Mouse (Mus musculus) heart, embryonic 15.5 days (tissue): Measurements from ENCODE around the gene Calm1. TPM values are rescaled to one million over a fixed set of nuclear protein-coding genes. Genes with fewer than 3 reads are reported as not detected.
A peak's percentile ranks its signal among the peaks of the same experiment; 100 is the strongest.

Source experiments
- ATAC-seq: fragments of 200-750 bp; cut with Nextera tagmentation; replicated peaks from 2 replicates; pipeline ENCODE4 v1.8.0; 2017; ENCODE audit warnings: low read depth, moderate TSS enrichment; ENCODE audit not compliant: insufficient number of reproducible peaks, insufficient read depth, low FRiP score
- H3K27ac ChIP-seq: fragments of 300-500 bp; sonication (generic); 2 replicates; pipeline ENCODE4 v1.5.1; 2015; ENCODE audit warnings: mild to moderate bottlenecking, inconsistent platforms
- H3K27me3 ChIP-seq: fragments of 300-500 bp; sonication (generic); 2 replicates; pipeline ENCODE4 v1.6.1; 2015; ENCODE audit warnings: inconsistent platforms
- H3K36me3 ChIP-seq: fragments of 300-500 bp; sonication (generic); 2 replicates; pipeline ENCODE4 v1.6.1; 2015; ENCODE audit warnings: mild to moderate bottlenecking, inconsistent platforms
- H3K4me1 ChIP-seq: fragments of 300-500 bp; sonication (generic); replicated peaks from 2 replicates; pipeline ENCODE4 v1.6.1; 2015; ENCODE audit warnings: inconsistent platforms
- H3K4me2 ChIP-seq: fragments of 300-500 bp; sonication (generic); 2 replicates; pipeline ENCODE4 v1.6.1; 2015; ENCODE audit warnings: inconsistent platforms, mild to moderate bottlenecking, moderate library complexity
- H3K4me3 ChIP-seq: fragments of 300-500 bp; sonication (generic); 2 replicates; pipeline ENCODE4 v1.5.1; 2015; ENCODE audit warnings: mild to moderate bottlenecking, inconsistent platforms
- H3K9ac ChIP-seq: fragments of 300-500 bp; sonication (generic); 2 replicates; pipeline ENCODE4 v1.6.1; 2015; ENCODE audit warnings: mild to moderate bottlenecking, inconsistent platforms
- H3K9me3 ChIP-seq: fragments of 300-500 bp; sonication (generic); replicated peaks from 2 replicates; pipeline ENCODE4 v1.6.1; 2016; ENCODE audit warnings: inconsistent platforms
- WGBS: fragments of 180-500 bp; shearing (Covaris S2); methylation state at CpG from one replicate; pipeline ENCODE4 v1.1.7; 2015; ENCODE audit warnings: mixed read lengths; 5-methylcytosine and 5-hydroxymethylcytosine counted together
- polyA plus RNA-seq: library from polyadenylated mRNA; unstranded; fragments of >200 nt; fragmentation: Nextera tagmentation; extraction: Ambion mirVana; gene quantifications from 2 replicates; pipeline ENCODE4 v1.2.1, GENCODE M21; 2015

The Calm1 gene
- polyA plus RNA-seq: 731 and 759 TPM in 2 replicates

DNA sequence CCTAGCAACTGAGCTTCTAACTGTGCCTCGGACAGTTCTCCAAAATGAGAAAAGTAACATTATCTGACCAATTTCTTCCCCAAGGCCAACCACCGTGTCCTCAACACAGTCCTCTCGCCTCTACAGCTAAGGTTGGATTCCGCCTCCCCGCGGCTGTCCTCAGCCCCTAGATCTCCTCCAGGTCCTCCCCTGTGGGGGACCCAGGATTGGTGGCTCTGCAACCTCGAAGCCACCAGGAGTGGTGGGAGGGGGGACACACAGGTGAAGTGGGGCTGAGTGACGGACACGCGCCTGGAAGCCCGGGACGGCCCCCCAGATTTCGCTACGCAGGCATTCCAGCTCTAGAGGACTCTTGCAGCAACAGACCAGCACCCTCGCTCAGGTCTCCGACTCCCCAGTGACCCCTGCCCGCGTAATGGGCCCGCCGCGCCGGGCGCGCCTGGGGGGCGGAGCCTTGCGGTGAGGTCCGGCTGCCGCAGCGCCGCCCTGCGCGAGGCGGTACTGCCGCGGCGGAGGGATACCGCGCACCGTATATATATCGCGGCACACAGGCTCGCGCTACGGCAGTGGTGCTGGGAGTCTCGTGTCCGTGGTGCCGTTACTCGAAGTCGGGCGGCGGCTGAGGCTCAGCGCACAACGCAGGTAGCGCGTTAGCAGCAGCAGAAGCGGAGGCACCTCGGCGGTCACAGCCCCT is at the start of gene Calm1:
Gene Calm1 (plus strand): TSS at position 469 of the 694 bp plus-strand sequence.
- H3K4me3 ChIP-seq: peak within 1 kb of the TSS; percentile 99
- peak within 1 kb of the TSS; percentile 95 for H3K4me2 ChIP-seq
- H3K9me3 ChIP-seq: no peaks in the 10 kb centered on the region
- peak within 1 kb of the TSS; percentile 87 for H3K27ac ChIP-seq
- peaks cover 28% of the 10 kb centered on the region for H3K4me1 ChIP-seq
- 1% methylated on average over 58 of the region's 58 CpGs for WGBS
- ATAC-seq: peak; percentile 79
- H3K9ac ChIP-seq: peak within 1 kb of the TSS; percentile 88
- no peaks in the 10 kb centered on the region for H3K27me3 ChIP-seq
- peaks cover 18% of the 10 kb centered on the region for H3K36me3 ChIP-seq

DNA sequence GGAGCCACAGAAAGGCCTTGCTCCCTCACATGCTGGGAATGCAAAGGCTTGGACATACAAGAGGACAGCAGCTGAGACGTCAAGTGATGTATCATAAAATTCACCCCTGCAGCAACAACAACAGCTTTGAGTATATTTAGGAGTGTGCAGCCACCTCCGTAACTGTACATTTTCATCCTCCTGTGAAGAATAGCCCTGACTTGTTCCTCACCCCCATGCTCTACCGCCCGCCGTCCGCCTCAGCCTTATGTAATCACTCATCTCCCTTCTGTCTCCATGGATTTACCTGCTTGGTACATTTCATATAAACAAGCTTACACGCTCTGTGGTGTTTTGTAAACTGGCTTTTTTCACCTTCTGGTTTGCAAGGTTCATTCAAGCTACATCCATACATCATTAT is 46.8 kb upstream of the Calm1 start:
- Histone ChIP-seq H3K4me1 (no peaks in the 10 kb centered on the region), H3K4me2 (no peak overlapping the region), H3K36me3 (peaks cover 31% of the 10 kb centered on the region), H3K9ac (no peak overlapping the region), H3K27ac (no peak overlapping the region), H3K27me3 (no peaks in the 10 kb centered on the region), H3K9me3 (no peaks in the 10 kb centered on the region), H3K4me3 (no peak overlapping the region)
- WGBS: 90% methylated on average over 7 of the region's 7 CpGs
- ATAC-seq: no peak

DNA sequence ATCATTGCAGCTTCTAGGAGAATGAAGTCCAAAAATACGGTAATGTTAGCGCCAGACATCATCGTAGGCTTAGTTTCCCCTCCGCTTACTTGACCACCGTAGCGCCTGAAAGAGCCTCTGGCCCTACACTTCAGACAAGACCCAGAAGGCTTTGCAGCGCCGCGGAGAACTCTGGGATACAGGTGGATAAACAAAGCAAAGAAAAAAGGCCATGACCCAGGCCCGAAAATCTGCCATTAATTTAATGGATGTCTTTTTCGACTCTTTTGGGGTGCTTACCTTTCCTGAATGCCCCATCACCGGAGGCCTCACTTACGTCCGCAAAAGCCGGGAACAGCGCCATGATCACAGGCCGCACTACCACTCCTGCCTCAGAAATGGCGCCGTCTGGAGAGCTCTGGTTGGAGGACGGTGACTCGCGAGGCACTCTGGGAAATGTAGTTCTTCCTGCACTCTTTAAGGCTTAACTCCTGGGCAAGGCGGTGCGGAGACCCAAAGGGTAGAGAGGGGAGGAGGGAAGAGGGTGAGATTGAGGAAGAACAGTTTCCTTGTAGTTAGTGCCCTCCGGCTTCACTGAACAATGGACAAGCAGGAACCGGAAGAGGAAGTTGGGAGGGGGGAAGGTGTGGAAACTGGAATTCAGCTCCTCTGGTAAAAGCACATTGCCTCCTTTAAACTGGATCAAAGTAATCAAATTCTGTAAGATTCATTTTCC is 39.8 kb upstream of the Calm1 start, which contains the start of gene Nrde2:
Gene Nrde2 (minus strand): TSS at position 393 of the 715 bp plus-strand sequence.
- ATAC-seq: peak; percentile 98
- H3K27ac ChIP-seq: peak within 1 kb of the TSS; percentile 74

DNA sequence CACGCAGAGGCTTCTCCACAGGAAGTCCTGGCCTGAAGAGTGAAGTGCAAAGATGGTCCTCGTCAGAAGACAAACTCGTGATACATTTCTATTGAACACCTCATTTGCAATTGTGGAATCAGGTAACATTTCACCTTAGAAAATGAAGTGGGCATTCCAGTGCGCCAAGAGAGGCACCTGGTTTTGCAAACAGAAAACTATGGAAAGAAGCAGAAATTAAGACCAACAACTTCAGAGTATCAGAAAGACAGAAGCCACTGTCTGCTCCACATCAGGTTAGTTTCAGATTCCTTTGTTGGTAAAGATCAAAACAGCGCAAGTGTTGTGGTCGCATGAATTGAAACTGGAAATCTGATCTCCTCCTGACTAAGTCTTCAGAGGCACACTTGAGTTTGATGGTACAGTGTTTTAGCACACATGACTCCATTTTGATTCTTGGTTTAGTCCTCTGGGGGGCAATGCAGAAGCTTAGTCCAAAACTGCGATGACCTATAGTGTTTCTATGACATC is 34.2 kb upstream of the Calm1 start:
- H3K4me1 ChIP-seq: peaks cover 9% of the 10 kb centered on the region
- H3K9me3 ChIP-seq: no peaks in the 10 kb centered on the region
- 70% methylated on average over 7 of the region's 7 CpGs for WGBS
- no peak overlapping the region for H3K9ac ChIP-seq
- no peak overlapping the region for H3K4me2 ChIP-seq
- ATAC-seq: no peak
- H3K4me3 ChIP-seq: no peak overlapping the region
- no peaks in the 10 kb centered on the region for H3K36me3 ChIP-seq
- H3K27ac ChIP-seq: no peak overlapping the region
- no peaks in the 10 kb centered on the region for H3K27me3 ChIP-seq

More for the DNA sequence above, 39.8 kb upstream of the Calm1 start, which contains the start of gene Nrde2:
- under 1% methylated on average over 26 of the region's 26 CpGs for WGBS
- Histone ChIP-seq H3K4me3 (peak within 1 kb of the TSS; percentile 69), H3K4me2 (peak within 1 kb of the TSS; percentile 65), H3K4me1 (peaks cover 8% of the 10 kb centered on the region), H3K9ac (peak within 1 kb of the TSS; percentile 61), H3K9me3 (no peaks in the 10 kb centered on the region), H3K27me3 (no peaks in the 10 kb centered on the region), H3K36me3 (no peaks in the 10 kb centered on the region)

DNA sequence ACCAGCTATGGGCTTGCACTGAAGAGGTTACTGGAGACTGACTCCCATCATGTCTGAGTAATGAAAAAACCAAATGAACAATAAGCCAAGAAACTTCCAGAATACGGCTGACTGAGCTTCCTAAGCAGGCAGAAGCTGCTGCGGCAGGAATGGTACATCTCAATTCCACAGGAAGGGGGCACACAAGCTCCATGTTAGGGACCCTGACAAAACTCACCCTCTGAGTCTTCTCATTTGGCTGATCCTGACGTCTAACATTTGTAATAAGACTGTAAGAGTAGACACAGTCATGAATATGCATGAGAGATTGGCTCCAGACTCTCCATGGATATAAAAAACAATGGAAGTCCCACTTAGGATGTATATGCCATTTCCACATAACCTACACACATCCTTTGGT is 33.1 kb upstream of the Calm1 start:
- WGBS: 23% methylated on average over 3 of the region's 3 CpGs
- peaks cover 9% of the 10 kb centered on the region for H3K4me1 ChIP-seq
- H3K4me2 ChIP-seq: no peak overlapping the region
- H3K27me3 ChIP-seq: no peaks in the 10 kb centered on the region
- no peaks in the 10 kb centered on the region for H3K9me3 ChIP-seq
- no peak overlapping the region for H3K27ac ChIP-seq
- no peak overlapping the region for H3K9ac ChIP-seq
- H3K4me3 ChIP-seq: no peak overlapping the region
- H3K36me3 ChIP-seq: no peaks in the 10 kb centered on the region
- no peak for ATAC-seq

DNA sequence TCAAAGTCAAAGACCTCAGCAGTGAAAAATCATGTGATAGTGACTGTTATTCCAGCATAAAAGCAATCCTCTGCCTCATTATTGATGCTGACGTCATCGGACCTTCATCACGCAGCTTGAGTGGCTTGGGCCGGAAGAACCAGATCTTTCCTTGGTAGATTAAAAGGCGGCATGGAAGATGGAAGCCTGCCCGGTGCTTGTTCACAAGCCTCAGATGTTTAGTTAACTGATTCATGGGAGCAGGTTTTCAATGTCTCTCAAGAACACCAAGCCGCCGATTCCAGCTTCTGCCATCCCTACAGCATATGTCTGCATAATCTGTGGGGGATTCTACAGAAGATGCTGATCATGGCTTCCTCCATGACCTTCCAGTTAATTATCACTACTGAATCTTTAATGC is 32.3 kb upstream of the Calm1 start:
- Histone ChIP-seq H3K4me2 (no peak overlapping the region), H3K4me3 (no peak overlapping the region), H3K36me3 (no peaks in the 10 kb centered on the region), H3K9me3 (no peaks in the 10 kb centered on the region), H3K27me3 (no peaks in the 10 kb centered on the region), H3K4me1 (peaks cover 9% of the 10 kb centered on the region), H3K9ac (no peak overlapping the region), H3K27ac (no peak overlapping the region)
- ATAC-seq: no peak
- 85% methylated on average over 8 of the region's 8 CpGs for WGBS

DNA sequence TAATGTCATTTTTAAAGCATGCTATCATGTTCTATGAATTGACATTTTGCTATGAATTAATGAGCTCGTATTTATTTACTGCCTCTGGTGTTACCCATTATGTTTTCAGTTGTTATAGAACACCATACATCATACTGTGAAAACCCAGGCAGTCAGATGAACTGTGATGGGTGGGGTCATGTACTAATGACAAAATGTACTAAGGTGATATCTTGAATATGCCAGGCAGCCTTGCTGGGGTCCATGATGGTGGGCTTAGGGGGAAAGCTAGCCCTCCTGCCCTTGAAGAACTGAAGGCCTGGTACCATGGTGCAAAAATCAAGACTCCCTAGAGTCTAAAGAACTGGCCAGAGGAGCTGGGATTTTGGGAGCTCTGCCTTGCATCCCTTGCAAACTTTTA is 31.7 kb upstream of the Calm1 start:
- H3K4me3 ChIP-seq: no peak overlapping the region
- no peak for ATAC-seq
- H3K9me3 ChIP-seq: no peaks in the 10 kb centered on the region
- H3K27me3 ChIP-seq: no peaks in the 10 kb centered on the region
- 88% methylated on average over 1 of the region's 1 CpGs for WGBS
- H3K36me3 ChIP-seq: no peaks in the 10 kb centered on the region
- peaks cover 9% of the 10 kb centered on the region for H3K4me1 ChIP-seq
- no peak overlapping the region for H3K9ac ChIP-seq
- peak overlapping the region; percentile 67 for H3K4me2 ChIP-seq
- 0 out of 2 replicates have a peak overlapping the region, but pooled peaks have one; percentile 13 for H3K27ac ChIP-seq

DNA sequence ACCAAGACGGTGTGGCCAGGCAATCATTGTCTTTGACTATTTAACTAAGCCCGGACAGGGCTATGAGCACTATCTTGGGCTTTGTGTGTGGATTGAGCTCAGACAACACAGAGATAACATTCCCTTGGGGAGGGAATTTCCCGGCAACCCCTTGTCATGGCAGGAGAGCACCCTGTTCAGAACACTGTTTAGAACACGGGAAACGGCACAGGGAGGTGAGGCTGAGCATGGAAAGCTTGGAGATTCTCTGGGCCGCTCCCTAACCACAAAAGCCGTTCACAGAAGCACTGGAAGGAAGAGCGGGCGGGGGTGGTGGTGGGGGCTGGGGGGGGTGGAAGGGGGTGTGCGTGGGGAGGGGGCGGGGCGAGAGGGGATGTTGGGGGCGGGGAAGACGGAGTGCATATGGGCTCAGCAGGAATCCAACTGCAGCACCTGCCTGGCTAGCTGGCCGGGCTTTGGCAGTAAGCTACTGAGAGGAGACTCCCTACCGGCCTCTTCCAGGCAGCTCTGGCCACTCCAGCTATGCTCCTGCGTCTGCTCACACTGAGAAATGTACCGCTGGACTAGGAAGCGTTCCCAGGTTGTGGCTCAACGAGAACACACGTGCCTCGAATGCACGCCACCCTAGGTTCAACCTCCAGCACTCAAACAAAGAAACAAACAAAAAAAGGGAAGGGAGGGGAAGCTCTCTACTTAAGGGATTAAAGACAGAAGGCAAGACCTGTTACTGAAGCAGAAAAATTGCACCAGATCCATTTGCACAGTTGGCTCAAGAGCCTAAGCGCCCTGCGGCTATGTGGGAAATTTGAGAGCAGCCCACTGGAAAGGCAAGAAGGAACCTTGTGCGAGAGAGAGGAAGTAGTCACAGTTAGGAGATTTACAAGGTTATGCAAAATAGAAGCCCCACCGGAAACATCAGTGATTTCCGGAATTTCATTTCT is 31.0 kb upstream of the Calm1 start:
- Histone ChIP-seq H3K27ac (peak overlapping the region; percentile 54; the same call in 1 of the 2 replicates), H3K4me3 (peak overlapping the region; percentile 36), H3K4me2 (peak overlapping the region; percentile 67), H3K36me3 (no peaks in the 10 kb centered on the region), H3K27me3 (no peaks in the 10 kb centered on the region), H3K4me1 (peaks cover 9% of the 10 kb centered on the region), H3K9me3 (no peaks in the 10 kb centered on the region), H3K9ac (peak overlapping the region; percentile 3; the same call in 1 of the 2 replicates)
- 12% methylated on average over 28 of the region's 28 CpGs for WGBS
- peak; percentile 60 for ATAC-seq

DNA sequence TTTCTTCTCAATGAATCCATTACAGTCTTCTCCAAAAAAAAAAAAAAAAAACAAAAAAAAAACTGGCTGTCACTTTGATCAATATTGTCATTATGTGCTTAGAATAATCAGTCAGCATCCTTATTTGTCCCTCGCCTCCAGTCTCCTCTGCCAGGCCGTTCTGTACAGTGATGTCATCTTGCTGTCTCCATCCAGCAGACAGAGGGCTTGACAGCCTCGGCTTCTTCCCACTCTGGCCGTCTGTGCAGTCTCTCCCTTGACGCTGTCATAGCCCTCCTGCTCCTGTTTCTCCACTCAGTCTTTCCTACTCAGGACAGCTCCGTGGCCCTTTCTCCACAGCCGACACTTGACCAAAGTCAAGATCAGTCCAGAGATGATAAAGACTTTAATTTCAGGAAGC is 26.8 kb upstream of the Calm1 start:
- no peaks in the 10 kb centered on the region for H3K36me3 ChIP-seq
- H3K27me3 ChIP-seq: no peaks in the 10 kb centered on the region
- ATAC-seq: no peak
- no peak overlapping the region for H3K4me3 ChIP-seq
- WGBS: 34% methylated on average over 7 of the region's 7 CpGs
- H3K27ac ChIP-seq: no peak overlapping the region
- peaks cover 9% of the 10 kb centered on the region for H3K4me1 ChIP-seq
- H3K9me3 ChIP-seq: no peaks in the 10 kb centered on the region
- H3K9ac ChIP-seq: no peak overlapping the region
- no peak overlapping the region for H3K4me2 ChIP-seq

DNA sequence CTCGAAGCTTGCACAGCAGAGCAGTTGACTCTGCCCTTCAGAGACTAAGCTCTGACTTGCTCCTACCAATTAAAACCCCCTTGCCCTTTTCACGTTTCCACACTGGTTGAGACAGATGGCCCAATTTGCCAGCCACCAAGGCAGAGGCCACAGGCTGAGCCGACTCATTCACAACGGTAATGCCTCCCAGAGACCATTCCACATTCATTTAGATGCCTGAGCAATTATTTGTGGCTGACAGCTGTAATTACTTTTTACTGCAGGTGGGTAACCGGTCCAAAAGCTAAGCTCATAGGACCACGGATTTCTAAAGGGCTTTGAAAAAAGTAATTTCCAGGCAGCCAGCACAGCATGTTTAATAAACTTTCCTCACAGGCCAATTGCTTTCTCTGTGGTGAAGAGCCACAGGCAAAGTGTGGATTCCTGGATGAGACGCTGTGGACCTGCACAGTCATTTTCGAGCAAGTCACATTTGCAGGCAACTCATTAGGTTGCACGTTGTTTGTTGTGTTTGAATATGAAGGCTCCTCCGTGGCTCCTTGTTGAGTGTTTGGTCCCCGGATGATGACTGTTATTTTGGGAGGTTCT is 22.7 kb upstream of the Calm1 start:
- no peak overlapping the region for H3K4me2 ChIP-seq
- no peaks in the 10 kb centered on the region for H3K27me3 ChIP-seq
- WGBS: 67% methylated on average over 11 of the region's 11 CpGs
- H3K4me3 ChIP-seq: no peak overlapping the region
- no peaks in the 10 kb centered on the region for H3K36me3 ChIP-seq
- no peaks in the 10 kb centered on the region for H3K9me3 ChIP-seq
- no peak overlapping the region for H3K9ac ChIP-seq
- H3K27ac ChIP-seq: no peak overlapping the region
- no peak for ATAC-seq
- no peaks in the 10 kb centered on the region for H3K4me1 ChIP-seq
